Mouse (Mus musculus) neural tube, embryonic 13.5 days (tissue): Measurements from ENCODE around the gene Itgav. TPM values are rescaled to one million over a fixed set of nuclear protein-coding genes. Genes with fewer than 3 reads are reported as not detected.

Source experiments
- ATAC-seq: fragments of 200-750 bp; cut with Nextera tagmentation; 2 replicates; pipeline ENCODE4 v1.8.0; 2017; ENCODE audit warnings: low read depth, mild to moderate bottlenecking, moderate TSS enrichment, moderate library complexity
- H3K27ac ChIP-seq: fragments of 300-500 bp; sonication (generic); replicated peaks from 2 replicates; pipeline ENCODE4 v1.5.1; 2015; ENCODE audit warnings: moderate library complexity, mild to moderate bottlenecking, inconsistent platforms
- H3K27me3 ChIP-seq: fragments of 300-500 bp; sonication (generic); 2 replicates; pipeline ENCODE4 v1.6.1; 2015; ENCODE audit warnings: mild to moderate bottlenecking, inconsistent platforms
- H3K36me3 ChIP-seq: fragments of 300-500 bp; sonication (generic); 2 replicates; pipeline ENCODE4 v1.6.1; 2015; ENCODE audit warnings: mild to moderate bottlenecking, inconsistent platforms
- H3K4me1 ChIP-seq: fragments of 300-500 bp; sonication (generic); replicated peaks from 2 replicates; pipeline ENCODE4 v1.6.1; 2015; ENCODE audit warnings: inconsistent platforms
- H3K4me2 ChIP-seq: fragments of 300-500 bp; sonication (generic); 2 replicates; pipeline ENCODE4 v1.6.1; 2015; ENCODE audit warnings: inconsistent platforms, mild to moderate bottlenecking, moderate library complexity
- H3K4me3 ChIP-seq: fragments of 300-500 bp; sonication (generic); 2 replicates; pipeline ENCODE4 v1.5.1; 2015; ENCODE audit warnings: mild to moderate bottlenecking, inconsistent platforms
- H3K9ac ChIP-seq: fragments of 300-500 bp; sonication (generic); 2 replicates; pipeline ENCODE4 v1.6.1; 2015; ENCODE audit warnings: moderate library complexity, mild to moderate bottlenecking, inconsistent platforms
- H3K9me3 ChIP-seq: fragments of 300-500 bp; sonication (generic); 2 replicates; pipeline ENCODE4 v1.6.1; 2016; ENCODE audit warnings: inconsistent platforms
- WGBS: fragments of 180-500 bp; shearing (Covaris S2); methylation state at CpG from one replicate; pipeline ENCODE4 v1.1.7; 2015; 5-methylcytosine and 5-hydroxymethylcytosine counted together
- polyA plus RNA-seq: library from polyadenylated mRNA; unstranded; fragments of >200 nt; fragmentation: Nextera tagmentation; extraction: Ambion mirVana; gene quantifications from 2 replicates; pipeline ENCODE4 v1.2.1, GENCODE M21; 2015

Gene Itgav
- polyA plus RNA-seq, 1 experiment from 2014 or later: 36.2 TPM

DNA sequence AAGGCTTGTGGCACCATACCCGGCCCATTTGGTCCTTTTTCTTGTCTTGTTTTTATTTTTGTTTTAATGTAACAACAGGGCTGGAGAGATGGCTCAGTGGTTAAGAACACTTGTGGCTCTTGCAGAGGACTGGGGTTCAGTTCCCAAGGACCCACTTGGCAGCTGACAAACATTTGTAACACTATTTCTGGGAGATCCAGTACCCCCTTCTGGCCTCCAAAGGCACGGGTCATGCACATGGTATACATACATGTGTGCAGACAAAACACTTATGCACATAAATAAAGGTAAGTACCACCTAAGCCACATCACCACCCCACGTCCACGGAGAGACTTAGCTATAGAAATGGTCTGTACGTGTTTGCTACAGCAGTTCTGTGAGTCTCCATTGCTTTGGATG, 12.6 kb downstream of the Itgav start:
- no peak overlapping the region for H3K9ac ChIP-seq
- peaks cover 3% of the 10 kb centered on the region; the same call in 1 of the 2 replicates for H3K36me3 ChIP-seq
- H3K4me3 ChIP-seq: no peak overlapping the region
- peaks cover 12% of the 10 kb centered on the region for H3K4me1 ChIP-seq
- H3K27ac ChIP-seq: no peak overlapping the region
- ATAC-seq: no peak
- WGBS: 95% methylated on average over 5 of the region's 5 CpGs
- no peak overlapping the region for H3K4me2 ChIP-seq
- H3K9me3 ChIP-seq: no peaks in the 10 kb centered on the region
- H3K27me3 ChIP-seq: no peaks in the 10 kb centered on the region

DNA sequence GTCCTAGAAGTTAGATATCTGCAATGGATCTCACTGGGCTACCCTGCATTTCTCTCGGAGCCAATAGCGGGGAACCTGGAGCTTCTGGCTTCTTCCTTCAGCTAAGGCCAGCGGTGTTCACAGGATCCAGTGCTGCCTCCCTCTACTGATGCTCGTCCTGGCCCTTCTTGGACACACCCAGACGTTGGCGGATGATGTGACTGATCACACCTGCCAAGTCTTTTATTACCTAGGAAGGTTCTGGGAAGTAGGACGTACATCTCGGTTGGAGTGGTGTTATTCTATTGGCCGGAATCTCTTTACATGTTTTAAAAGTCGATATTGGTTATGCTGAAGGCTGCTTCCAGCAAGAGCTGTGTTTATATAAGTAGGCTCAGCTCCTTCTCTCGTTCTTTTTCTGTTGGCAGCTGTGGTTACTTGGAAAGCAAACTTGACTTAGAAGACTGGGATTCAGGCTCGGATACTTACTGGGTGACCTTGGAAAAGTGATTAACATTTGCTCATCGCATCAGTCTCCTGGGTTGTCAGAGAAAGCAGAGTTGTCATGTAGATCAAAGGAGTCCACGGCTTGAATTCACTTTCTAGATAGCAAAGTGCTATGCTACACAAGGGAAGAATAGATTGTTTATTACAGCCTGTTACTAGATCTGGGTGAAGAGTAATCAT, 14.5 kb downstream of the Itgav start:
- Histone ChIP-seq H3K9ac (no peak overlapping the region), H3K4me2 (no peak overlapping the region), H3K9me3 (no peaks in the 10 kb centered on the region), H3K4me1 (peaks cover 19% of the 10 kb centered on the region), H3K36me3 (peaks cover 3% of the 10 kb centered on the region; the same call in 1 of the 2 replicates), H3K27me3 (no peaks in the 10 kb centered on the region), H3K4me3 (no peak overlapping the region), H3K27ac (no peak overlapping the region)
- WGBS: 88% methylated on average over 14 of the region's 14 CpGs
- no peak for ATAC-seq

DNA sequence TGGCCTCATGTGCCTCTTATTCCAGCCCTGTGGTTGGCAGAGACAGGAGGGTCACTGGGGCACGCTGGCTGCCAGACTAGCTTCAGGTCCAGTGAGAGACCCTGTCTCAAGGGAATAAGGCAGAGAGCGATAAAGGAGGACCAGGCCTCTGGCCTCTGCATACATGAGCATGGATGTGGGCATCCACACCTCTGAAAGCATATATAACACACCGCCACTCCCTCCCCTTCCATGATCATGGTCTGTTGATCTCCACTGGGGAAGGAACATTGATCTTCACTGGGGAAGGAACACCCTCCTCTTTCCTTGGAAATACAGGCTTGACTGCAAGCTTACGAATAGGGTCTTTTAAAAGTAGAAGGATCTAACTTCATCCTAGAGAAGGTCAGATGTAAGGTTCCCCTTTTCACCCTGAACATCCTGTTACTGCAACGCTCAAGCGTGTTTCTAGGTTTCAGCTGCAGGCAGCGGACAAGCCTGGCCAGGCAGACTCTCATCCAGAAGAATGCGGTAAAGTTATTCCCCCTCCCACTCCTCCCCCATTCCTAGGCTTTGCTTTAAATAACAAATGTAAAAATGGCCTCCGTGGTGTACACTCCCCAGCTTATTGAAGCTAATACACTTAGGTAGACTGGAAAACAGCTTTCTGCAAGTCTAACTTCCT, 15.4 kb downstream of the Itgav start:
- H3K36me3 ChIP-seq: peaks cover 3% of the 10 kb centered on the region; the same call in 1 of the 2 replicates
- H3K4me1 ChIP-seq: peaks cover 19% of the 10 kb centered on the region
- H3K4me3 ChIP-seq: no peak overlapping the region
- WGBS: 67% methylated on average over 9 of the region's 9 CpGs
- no peak overlapping the region for H3K9ac ChIP-seq
- H3K27ac ChIP-seq: 0 out of 2 replicates have a peak overlapping the region, but pooled peaks have one; percentile 13
- H3K27me3 ChIP-seq: no peaks in the 10 kb centered on the region
- no peaks in the 10 kb centered on the region for H3K9me3 ChIP-seq
- H3K4me2 ChIP-seq: no peak overlapping the region
- ATAC-seq: no peak

DNA sequence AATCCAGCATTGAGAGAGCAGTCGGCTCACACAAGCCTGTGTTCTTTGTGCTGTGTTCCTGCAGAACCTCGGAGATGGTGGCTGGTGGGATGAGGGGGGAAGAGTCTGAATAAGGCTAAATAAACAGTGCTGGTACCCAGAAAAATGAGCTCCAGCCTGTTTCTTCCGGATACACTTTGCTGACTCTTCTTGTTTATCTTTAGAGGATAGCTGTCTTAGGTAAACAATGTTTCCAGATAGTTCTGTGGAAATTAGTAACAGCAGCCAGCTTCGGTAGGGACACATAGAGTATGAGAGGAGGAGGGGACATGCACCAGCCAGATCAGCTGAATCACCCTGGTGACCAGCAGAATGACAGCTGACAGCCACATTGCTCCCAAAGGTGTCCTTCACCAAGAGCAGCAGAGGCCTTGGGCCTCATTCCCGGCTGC, 16.4 kb downstream of the Itgav start:
- Histone ChIP-seq H3K4me2 (no peak overlapping the region), H3K4me1 (peaks cover 19% of the 10 kb centered on the region), H3K27me3 (no peaks in the 10 kb centered on the region), H3K27ac (no peak overlapping the region), H3K4me3 (no peak overlapping the region), H3K9me3 (no peaks in the 10 kb centered on the region), H3K9ac (no peak overlapping the region), H3K36me3 (peaks cover 3% of the 10 kb centered on the region; the same call in 1 of the 2 replicates)
- WGBS: 38% methylated on average over 5 of the region's 5 CpGs
- ATAC-seq: no peak

DNA sequence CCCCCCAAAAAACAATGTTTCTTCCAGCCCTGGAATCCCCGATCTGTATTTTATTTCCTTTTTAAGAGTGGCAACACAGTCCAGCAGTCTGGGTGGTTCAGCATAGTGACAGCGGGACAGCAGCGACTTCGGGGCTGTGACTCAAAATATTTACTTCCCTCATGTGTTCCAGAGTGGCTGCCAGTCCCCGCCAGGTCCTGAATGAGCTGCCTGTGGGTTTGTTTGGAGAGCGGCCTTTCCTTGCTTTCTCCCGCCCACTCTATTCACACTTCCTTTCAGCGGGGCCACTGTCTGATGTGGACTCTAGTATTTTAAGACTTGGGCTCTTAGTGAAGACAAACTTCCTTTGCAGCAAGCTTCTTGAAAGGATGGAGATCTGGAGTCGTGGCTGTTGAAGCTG, 18.0 kb downstream of the Itgav start:
- Histone ChIP-seq H3K4me2 (no peak overlapping the region), H3K9me3 (no peaks in the 10 kb centered on the region), H3K27ac (0 out of 2 replicates have a peak overlapping the region, but pooled peaks have one; percentile 2), H3K36me3 (peaks cover under 1% of the 10 kb centered on the region; the same call in 1 of the 2 replicates), H3K27me3 (no peaks in the 10 kb centered on the region), H3K4me1 (peaks cover 19% of the 10 kb centered on the region), H3K4me3 (no peak overlapping the region), H3K9ac (no peak overlapping the region)
- peak; percentile 27; the same call in 1 of the 2 replicates for ATAC-seq
- WGBS: 48% methylated on average over 9 of the region's 9 CpGs

DNA sequence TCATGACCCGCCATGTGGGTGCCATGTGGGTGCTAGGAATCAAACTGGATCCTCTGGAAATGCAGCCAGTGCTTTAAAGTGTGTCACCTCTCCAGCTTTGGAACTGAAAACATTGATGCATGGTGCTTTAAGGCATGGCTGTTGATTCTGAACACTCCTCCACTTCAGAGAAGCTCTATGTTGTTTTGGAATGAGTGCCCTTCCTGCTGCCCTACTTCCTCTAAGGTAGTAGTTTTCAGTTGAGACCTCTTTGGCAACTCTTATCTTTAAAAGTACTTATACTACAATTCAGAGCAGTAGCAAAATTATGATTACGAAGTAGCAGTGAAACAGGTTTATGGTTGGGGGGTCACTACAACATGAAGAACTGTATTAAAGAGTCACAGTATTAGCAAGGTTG, 18.6 kb downstream of the Itgav start:
- H3K27ac ChIP-seq: 0 out of 2 replicates have a peak overlapping the region, but pooled peaks have one; percentile 2
- no peaks in the 10 kb centered on the region; the same call in 1 of the 2 replicates for H3K36me3 ChIP-seq
- no peaks in the 10 kb centered on the region for H3K9me3 ChIP-seq
- ATAC-seq: no peak
- H3K4me2 ChIP-seq: no peak overlapping the region
- H3K9ac ChIP-seq: no peak overlapping the region
- H3K27me3 ChIP-seq: no peaks in the 10 kb centered on the region
- H3K4me3 ChIP-seq: no peak overlapping the region
- H3K4me1 ChIP-seq: peaks cover 19% of the 10 kb centered on the region
- WGBS: 95% methylated on average over 2 of the region's 2 CpGs

DNA sequence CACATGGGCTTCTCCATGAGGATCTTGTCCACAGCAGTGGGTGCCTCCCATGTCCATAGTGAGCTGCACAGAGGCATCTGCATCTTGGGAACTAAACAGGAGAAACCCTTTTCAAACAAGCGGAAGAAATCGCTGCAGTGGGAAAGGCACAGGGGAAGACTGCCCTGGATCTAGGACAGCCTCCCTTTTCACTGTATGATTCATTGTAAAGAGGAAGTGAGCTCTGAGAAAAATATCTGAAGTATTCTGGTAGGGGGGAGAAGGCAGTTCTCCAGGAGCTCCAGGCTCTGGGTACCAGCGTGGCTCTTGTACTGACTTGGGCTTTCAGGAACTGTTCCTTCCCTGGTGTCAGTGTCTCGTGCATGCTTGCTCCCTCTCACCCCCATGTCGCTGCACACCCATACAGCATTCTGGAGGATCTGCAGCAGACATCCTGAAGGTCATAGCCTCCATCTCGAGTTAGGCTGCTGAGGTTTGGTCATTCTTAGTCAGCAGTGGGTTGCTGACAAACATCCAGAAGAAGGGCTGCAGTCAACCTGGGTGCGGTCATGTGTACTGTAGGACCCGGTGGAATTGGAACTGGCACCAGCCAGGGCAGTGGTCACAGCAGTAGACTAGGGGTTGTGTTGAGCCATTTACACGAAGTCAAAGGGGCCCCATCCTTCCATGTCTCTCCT, 20.2 kb downstream of the Itgav start:
- Histone ChIP-seq H3K9me3 (no peaks in the 10 kb centered on the region), H3K27me3 (no peaks in the 10 kb centered on the region), H3K4me2 (no peak overlapping the region), H3K9ac (no peak overlapping the region), H3K4me1 (peaks cover 17% of the 10 kb centered on the region), H3K27ac (no peak overlapping the region), H3K36me3 (peaks cover 9% of the 10 kb centered on the region; the same call in 1 of the 2 replicates), H3K4me3 (no peak overlapping the region)
- ATAC-seq: no peak
- 88% methylated on average over 9 of the region's 9 CpGs for WGBS

DNA sequence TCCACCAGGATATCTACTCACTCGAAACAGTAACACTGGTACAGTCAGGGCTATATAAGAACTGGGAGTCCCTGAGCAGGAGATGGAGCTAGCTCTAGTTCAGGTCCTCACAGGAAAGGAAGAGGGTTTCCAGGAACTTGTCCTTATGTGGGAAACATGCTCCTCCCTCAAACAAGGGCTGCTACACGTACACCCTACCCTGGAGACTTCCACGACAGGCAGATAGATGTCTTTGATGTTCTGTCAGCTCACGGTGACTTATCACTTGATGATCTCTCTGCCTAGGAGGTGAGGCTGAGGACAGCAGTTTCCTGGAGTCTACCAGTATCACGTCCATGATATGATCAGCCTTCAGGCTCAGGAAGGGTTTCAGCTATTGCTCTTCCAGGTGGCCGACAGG, 21.1 kb downstream of the Itgav start:
- H3K4me3 ChIP-seq: no peak overlapping the region
- H3K27me3 ChIP-seq: no peaks in the 10 kb centered on the region
- H3K4me2 ChIP-seq: no peak overlapping the region
- no peak for ATAC-seq
- H3K9me3 ChIP-seq: no peaks in the 10 kb centered on the region
- H3K27ac ChIP-seq: no peak overlapping the region
- H3K4me1 ChIP-seq: peaks cover 12% of the 10 kb centered on the region
- H3K9ac ChIP-seq: no peak overlapping the region
- peaks cover 9% of the 10 kb centered on the region; the same call in 1 of the 2 replicates for H3K36me3 ChIP-seq
- WGBS: 75% methylated on average over 6 of the region's 6 CpGs

DNA sequence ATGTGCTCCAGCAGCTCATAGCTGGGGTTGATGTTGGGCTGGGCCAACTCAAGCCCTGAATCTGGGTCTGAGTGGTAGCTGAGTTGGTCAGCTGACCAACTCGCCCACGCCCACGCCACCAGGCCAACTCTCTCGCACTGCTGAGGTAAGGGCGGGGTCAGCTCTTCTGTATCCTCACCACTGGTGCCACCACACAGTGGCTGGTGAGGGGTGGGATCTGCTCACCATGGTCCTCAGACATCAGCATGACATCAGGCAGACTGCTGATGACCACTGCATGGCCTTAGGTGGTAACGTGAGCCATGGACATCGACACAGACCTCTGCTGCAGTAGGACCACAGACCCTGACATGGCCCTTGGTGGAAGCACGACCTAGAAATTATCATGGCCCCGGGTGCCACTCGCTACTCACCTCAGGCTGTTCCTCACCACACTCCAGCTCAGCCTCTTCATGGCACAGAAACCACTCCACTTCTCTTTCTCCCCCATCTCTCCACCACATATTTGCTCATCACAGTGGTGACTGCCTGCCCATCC, 24.5 kb downstream of the Itgav start:
- peaks cover 9% of the 10 kb centered on the region; the same call in 1 of the 2 replicates for H3K36me3 ChIP-seq
- no peaks in the 10 kb centered on the region for H3K27me3 ChIP-seq
- no peaks in the 10 kb centered on the region for H3K4me1 ChIP-seq
- no peaks in the 10 kb centered on the region for H3K9me3 ChIP-seq
- WGBS: 98% methylated on average over 10 of the region's 10 CpGs
- ATAC-seq: no peak
- H3K27ac ChIP-seq: no peak overlapping the region
- no peak overlapping the region for H3K4me3 ChIP-seq
- no peak overlapping the region for H3K9ac ChIP-seq
- no peak overlapping the region for H3K4me2 ChIP-seq

DNA sequence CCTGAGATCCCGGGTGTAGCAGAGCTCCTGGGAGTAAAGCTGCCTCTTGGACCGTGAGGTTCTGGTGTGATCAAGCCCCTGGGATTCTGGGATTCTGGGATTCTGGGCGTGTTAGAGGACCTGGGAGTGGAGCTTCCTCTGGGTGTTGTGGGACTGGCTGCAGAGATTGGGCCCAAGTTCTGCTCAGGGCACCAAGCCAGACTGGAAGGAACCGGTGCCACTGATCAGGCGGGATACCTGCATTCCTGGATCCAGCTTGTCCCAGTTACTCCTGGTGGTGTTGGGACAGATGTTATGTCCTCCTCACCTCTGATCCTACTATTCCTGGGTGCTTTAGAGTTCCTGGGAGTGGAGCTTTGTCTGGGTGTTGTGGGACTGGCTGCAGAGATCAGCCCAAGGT, 28.8 kb downstream of the Itgav start:
- no peak overlapping the region for H3K27ac ChIP-seq
- WGBS: 93% methylated on average over 5 of the region's 5 CpGs
- no peak overlapping the region for H3K4me2 ChIP-seq
- H3K9ac ChIP-seq: no peak overlapping the region
- H3K4me1 ChIP-seq: no peaks in the 10 kb centered on the region
- H3K27me3 ChIP-seq: no peaks in the 10 kb centered on the region
- H3K9me3 ChIP-seq: no peaks in the 10 kb centered on the region
- no peak overlapping the region for H3K4me3 ChIP-seq
- ATAC-seq: no peak
- peaks cover 9% of the 10 kb centered on the region; the same call in 1 of the 2 replicates for H3K36me3 ChIP-seq

DNA sequence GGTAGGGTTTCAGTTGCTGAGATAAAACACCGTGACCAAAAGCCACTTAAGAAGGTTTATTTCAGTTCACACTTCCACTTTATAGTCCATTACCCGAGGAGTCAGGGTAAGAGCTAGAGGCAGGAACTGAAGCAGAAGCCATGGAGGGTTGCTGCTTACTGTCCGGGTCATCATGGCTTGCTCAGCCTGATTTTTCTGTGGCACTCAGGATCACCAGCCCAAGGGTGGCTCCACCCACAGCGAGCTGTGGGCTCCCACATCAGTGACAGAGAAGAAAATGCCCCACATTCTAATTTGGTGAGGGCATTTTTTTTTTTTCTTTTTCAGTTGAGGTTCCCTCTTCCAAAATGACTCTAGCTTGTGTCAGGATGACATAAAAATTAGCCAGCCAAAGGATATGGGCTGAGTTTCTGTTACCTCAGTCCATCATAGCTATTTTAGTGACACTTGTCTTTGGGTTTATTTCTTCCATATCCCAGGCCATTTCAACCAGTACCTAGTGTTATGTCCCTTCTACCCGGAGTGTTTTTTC, 30.2 kb downstream of the Itgav start:
- Histone ChIP-seq H3K9me3 (no peaks in the 10 kb centered on the region), H3K4me3 (no peak overlapping the region), H3K27ac (no peak overlapping the region), H3K27me3 (no peaks in the 10 kb centered on the region), H3K4me2 (no peak overlapping the region), H3K36me3 (no peaks in the 10 kb centered on the region), H3K9ac (no peak overlapping the region), H3K4me1 (peaks cover 9% of the 10 kb centered on the region)
- 69% methylated on average over 5 of the region's 5 CpGs for WGBS
- ATAC-seq: no peak
